Mouse (Mus musculus) liver, adult (tissue): ENCODE data around the gene Clec4n.

Experiments used
- GATA4 ChIP-seq: IDR thresholded peaks from 2 replicates; pipeline ENCODE4 v1.6.1; 2014; ENCODE audit warnings: mild to moderate bottlenecking, low read length; ENCODE audit not compliant: insufficient replicate concordance

Clec4n gene

GRCm38 (mm10) chr6:123279443-123279842 is 49.8 kb downstream of the Clec4n start:
- no peak for TF ChIP-seq GATA4

- TF ChIP-seq GATA4: no peak
Observed at GRCm38 (mm10) chr6:123286311-123286710, 56.7 kb downstream of the Clec4n start.

GRCm38 (mm10) chr6:123288931-123289330 is 59.3 kb downstream of the Clec4n start:
- TF ChIP-seq GATA4: no peak

DNA sequence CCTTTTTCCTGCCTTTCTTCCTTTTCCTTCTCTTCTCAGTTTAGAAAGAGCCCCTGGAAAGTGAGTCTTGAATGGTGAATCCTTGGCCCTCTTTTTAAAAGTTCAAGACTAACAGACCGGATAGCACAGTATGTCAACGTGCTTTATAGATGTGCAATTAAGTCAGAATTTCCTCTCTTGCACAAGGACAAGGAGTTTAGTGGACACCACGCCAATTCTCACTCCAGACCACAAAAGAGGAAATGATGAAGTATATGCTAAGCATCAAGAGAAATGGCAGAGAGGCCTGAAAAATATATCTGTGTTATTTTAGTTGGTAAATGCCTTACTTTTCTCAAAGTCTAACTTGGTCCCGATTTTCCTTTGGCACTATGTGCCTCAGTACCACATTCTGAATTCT is 60.1 kb downstream of the Clec4n start, which contains the start of gene Clec4e:
TSS of gene Clec4e (minus strand) at position 118 of the 400 bp plus-strand sequence.
- no peak for TF ChIP-seq GATA4

GRCm38 (mm10) chr6:123292751-123293400 is 63.2 kb downstream of the Clec4n start:
- no peak for TF ChIP-seq GATA4
